Mouse (Mus musculus) forebrain, embryonic 16.5 days (tissue): Measurements from ENCODE around the gene C130074G19Rik. TPM values are rescaled to one million over a fixed set of nuclear protein-coding genes. Genes with fewer than 3 reads are reported as not detected.

ENCODE experiments used
- ATAC-seq: fragments of 200-750 bp; cut with Nextera tagmentation; 2 replicates; pipeline ENCODE4 v1.8.0; 2017; ENCODE audit warnings: mild to moderate bottlenecking, moderate library complexity
- H3K27ac ChIP-seq: fragments of 300-500 bp; sonication (generic); 2 replicates; pipeline ENCODE4 v1.5.1; 2014; ENCODE audit warnings: low read length, control low read depth
- H3K27me3 ChIP-seq: fragments of 300-500 bp; sonication (generic); replicated peaks from 2 replicates; pipeline ENCODE4 v1.6.1; 2014; ENCODE audit warnings: low read length; ENCODE audit not compliant: control insufficient read depth, insufficient read depth
- H3K36me3 ChIP-seq: fragments of 300-500 bp; sonication (generic); 2 replicates; pipeline ENCODE4 v1.6.1; 2014; ENCODE audit not compliant: control insufficient read depth, insufficient read depth
- H3K4me1 ChIP-seq: fragments of 300-500 bp; sonication (generic); replicated peaks from 2 replicates; pipeline ENCODE4 v1.6.1; 2014; ENCODE audit warnings: low read length; ENCODE audit not compliant: control insufficient read depth, insufficient read depth
- H3K4me2 ChIP-seq: fragments of 300-500 bp; sonication (generic); 2 replicates; pipeline ENCODE4 v1.6.1; 2014; ENCODE audit warnings: mild to moderate bottlenecking, low read length, control low read depth
- H3K4me3 ChIP-seq: fragments of 300-500 bp; sonication (generic); replicated peaks from 2 replicates; pipeline ENCODE4 v1.5.1; 2014; ENCODE audit warnings: mild to moderate bottlenecking, low read length, control low read depth
- H3K9ac ChIP-seq: fragments of 300-500 bp; sonication (generic); replicated peaks from 2 replicates; pipeline ENCODE4 v1.6.1; 2014; ENCODE audit warnings: low read depth, low read length, control low read depth
- H3K9me3 ChIP-seq: fragments of 300-500 bp; sonication (generic); 2 replicates; pipeline ENCODE4 v1.6.1; 2016; ENCODE audit warnings: low read length; ENCODE audit not compliant: control insufficient read depth
- WGBS: fragments of 180-500 bp; shearing (Covaris S2); extraction: QIAGEN DNeasy Blood & Tissue Kit; methylation state at CpG from one replicate; pipeline ENCODE4 v1.1.7; 2014; 5-methylcytosine and 5-hydroxymethylcytosine counted together
- polyA plus RNA-seq: library from polyadenylated mRNA; unstranded; fragments of >200 nt; fragmentation: Nextera tagmentation; extraction: Ambion mirVana; gene quantifications from 2 replicates; pipeline ENCODE4 v1.2.1, GENCODE M21; 2015

C130074G19Rik gene
- 0.92 and 1.3 TPM in 2 replicates for polyA plus RNA-seq

DNA sequence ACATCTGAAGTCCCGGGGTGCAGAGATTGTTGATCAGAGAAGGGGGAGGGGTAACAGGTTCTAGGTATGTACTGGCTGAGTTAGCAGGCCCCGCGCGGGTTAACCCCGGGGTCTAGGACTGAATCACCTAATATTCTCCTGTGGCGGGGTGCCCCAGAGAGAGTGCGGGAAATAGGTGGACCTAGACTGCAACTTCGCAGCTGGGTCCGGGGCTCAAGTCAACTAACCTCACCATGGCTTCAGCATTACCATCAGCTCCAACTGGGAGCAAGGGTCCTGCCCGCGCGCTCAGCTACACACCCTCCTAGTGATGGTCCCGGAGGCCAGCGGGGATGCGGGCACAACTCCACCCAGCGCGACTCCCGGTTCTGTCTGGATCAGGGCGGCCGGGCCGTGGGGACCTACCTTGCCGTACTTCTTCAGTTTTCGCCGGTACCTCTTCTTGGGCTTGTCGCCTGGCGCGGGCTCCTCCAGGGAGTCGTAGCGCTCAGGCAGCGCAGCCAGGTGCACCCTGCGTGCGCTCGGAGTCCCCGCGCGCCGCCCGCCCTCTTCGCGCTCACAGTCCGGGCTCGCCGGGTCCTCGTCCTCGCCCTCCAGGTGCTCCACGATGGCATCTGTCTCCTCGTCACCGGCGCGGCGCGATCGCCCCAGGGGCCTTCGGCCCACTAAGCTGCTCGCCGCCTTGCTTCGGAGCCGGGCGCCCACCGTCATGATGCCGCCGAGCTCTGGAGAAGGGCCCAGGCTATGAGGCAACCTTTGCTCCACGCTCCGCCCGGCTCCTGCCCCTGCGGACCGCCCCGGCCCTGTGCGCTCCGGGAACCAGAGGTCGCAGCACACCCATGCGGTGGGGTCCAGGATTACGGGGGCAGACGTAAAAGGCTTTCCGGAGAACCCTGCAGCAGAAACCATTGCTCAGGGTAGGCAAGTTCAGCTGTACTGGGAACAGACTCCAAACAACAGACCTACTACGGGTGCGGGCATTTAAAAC, at the start of gene C130074G19Rik:
C130074G19Rik (minus strand) TSS at position 938 of the 988 bp plus-strand sequence.
- WGBS: 3% methylated on average over 77 of the region's 77 CpGs
- Histone ChIP-seq H3K4me1 (0 out of 2 replicates have a peak, but pooled peaks cover 6% of the 10 kb centered on the region), H3K9ac (peak within 1 kb of the TSS; percentile 54), H3K9me3 (no peaks in the 10 kb centered on the region), H3K4me2 (peak within 1 kb of the TSS; percentile 79), H3K36me3 (no peaks in the 10 kb centered on the region), H3K4me3 (peak within 1 kb of the TSS; percentile 49), H3K27me3 (peaks cover 24% of the 10 kb centered on the region), H3K27ac (no peak within 1 kb of the TSS)
- peak; percentile 79 for ATAC-seq

DNA sequence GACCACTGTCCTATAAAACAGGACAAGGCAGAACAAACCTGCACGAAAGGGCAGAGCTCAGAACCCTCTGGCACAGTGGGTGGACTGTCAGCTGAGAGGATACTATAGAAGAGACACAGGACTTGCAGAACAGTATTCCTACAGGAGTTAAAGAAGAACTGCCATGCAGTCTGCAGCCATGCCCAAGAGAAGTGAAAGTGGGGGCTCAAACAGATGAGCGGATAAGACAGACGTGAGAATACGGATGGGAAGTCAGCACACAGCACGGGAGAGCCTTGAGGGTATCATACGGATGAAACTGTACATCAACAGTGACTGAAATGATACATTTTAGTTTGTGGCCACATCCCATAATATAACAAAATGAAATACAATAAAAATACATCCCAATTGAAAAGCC, 48.1 kb upstream of the C130074G19Rik start:
- Histone ChIP-seq H3K9me3 (no peaks in the 10 kb centered on the region), H3K27ac (no peak overlapping the region), H3K4me2 (no peak overlapping the region), H3K27me3 (no peaks in the 10 kb centered on the region), H3K4me3 (no peak overlapping the region), H3K4me1 (peaks cover 3% of the 10 kb centered on the region; the same call in 1 of the 2 replicates), H3K9ac (no peak overlapping the region), H3K36me3 (peaks cover 9% of the 10 kb centered on the region; the same call in 1 of the 2 replicates)
- no peak for ATAC-seq
- WGBS: 88% methylated on average over 6 of the region's 6 CpGs

DNA sequence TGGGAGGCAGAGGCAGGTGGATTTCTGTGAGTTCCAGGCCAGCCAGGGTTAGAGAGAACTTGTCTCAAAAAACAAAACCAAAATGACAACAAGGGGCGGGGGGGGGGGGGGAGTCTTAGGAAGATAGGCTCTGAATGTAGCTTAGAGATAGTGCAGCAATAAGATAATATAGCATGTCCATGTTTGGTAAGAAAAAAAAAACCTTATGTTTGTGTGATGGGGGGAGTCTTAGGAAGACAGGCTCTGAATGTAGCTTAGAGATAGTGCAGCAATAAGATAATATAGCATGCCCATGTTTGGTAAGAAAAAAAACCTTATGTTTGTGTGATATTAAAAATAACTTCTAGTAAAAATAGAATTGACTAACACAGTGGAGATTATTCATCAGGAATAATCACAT, 45.4 kb upstream of the C130074G19Rik start:
- H3K9me3 ChIP-seq: no peaks in the 10 kb centered on the region
- no peak overlapping the region for H3K4me2 ChIP-seq
- no peaks in the 10 kb centered on the region for H3K27me3 ChIP-seq
- no peaks in the 10 kb centered on the region for H3K4me1 ChIP-seq
- no peak for ATAC-seq
- peaks cover 11% of the 10 kb centered on the region for H3K36me3 ChIP-seq
- no peak overlapping the region for H3K27ac ChIP-seq
- no peak overlapping the region for H3K4me3 ChIP-seq
- no peak overlapping the region for H3K9ac ChIP-seq
- WGBS: 67% methylated on average over 1 of the region's 1 CpGs

DNA sequence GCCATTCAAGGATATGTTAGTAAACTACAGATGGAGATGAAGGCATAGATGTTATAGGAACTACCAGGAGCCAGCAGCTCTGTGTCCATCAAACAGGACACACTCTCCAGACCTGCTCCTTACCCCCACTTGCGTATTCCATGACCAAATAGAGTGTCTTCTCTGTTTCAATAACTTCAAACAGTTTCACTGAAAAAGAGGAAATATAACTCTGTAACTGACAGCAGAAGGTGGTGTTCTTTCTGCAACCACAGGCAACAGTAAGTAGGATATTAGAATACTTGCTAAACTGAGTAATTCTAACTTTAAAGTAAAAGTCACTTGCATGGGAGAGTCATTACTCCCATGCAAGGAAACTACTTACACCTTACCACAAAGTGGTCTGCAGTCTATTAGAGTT, 44.9 kb upstream of the C130074G19Rik start:
- H3K4me1 ChIP-seq: no peaks in the 10 kb centered on the region
- peaks cover 14% of the 10 kb centered on the region for H3K36me3 ChIP-seq
- no peaks in the 10 kb centered on the region for H3K27me3 ChIP-seq
- WGBS: 96% methylated on average over 1 of the region's 1 CpGs
- no peaks in the 10 kb centered on the region for H3K9me3 ChIP-seq
- no peak overlapping the region for H3K4me2 ChIP-seq
- H3K9ac ChIP-seq: no peak overlapping the region
- ATAC-seq: no peak
- no peak overlapping the region for H3K4me3 ChIP-seq
- no peak overlapping the region for H3K27ac ChIP-seq

DNA sequence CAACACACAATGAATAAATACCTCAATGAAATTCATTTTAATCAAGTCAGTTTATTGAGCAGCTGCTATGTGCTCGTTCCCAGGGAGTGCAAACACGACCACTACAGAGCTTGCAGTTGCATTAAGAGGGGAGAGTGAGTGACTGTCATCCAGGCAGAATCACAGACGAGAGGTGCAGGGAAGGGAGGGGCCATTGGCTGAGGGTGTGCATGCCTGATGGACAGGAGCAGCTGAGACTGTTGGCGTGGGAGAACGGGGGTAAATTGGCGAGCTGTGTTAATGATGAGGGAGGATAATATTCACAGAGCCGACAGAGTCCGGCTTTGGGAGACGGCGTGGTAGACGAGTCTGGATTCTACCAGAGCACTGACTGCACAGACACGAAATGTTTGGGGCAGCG, 39.8 kb upstream of the C130074G19Rik start:
- Histone ChIP-seq H3K9ac (no peak overlapping the region), H3K9me3 (no peaks in the 10 kb centered on the region), H3K4me1 (no peaks in the 10 kb centered on the region), H3K36me3 (peaks cover 33% of the 10 kb centered on the region), H3K4me3 (no peak overlapping the region), H3K27ac (no peak overlapping the region), H3K4me2 (no peak overlapping the region), H3K27me3 (no peaks in the 10 kb centered on the region)
- ATAC-seq: peak; percentile 52; the same call in 1 of the 2 replicates
- 64% methylated on average over 13 of the region's 13 CpGs for WGBS

DNA sequence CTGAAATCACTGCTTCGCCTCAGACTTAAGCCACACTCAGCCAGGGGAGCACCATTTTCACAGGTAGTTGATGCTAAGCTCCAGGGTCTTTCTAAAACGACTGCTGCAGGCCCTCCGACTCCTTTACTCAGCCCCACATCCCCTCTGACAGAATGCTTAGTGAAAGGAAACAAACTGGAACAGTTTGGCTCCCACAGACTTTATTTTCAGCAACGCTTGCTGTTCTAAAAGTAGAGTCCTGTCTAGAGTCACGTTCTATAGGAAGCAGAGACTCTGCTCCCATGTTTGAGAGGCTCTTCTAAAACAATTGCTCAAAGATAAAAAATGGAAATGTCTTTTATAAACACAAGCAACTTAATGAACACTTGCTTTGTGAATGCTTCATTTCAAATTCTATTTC, 37.0 kb upstream of the C130074G19Rik start:
- 77% methylated on average over 5 of the region's 5 CpGs for WGBS
- peaks cover 33% of the 10 kb centered on the region for H3K36me3 ChIP-seq
- ATAC-seq: no peak
- H3K27me3 ChIP-seq: no peaks in the 10 kb centered on the region
- no peaks in the 10 kb centered on the region for H3K9me3 ChIP-seq
- no peak overlapping the region for H3K4me3 ChIP-seq
- H3K4me2 ChIP-seq: no peak overlapping the region
- H3K27ac ChIP-seq: no peak overlapping the region
- H3K9ac ChIP-seq: no peak overlapping the region
- no peaks in the 10 kb centered on the region for H3K4me1 ChIP-seq

DNA sequence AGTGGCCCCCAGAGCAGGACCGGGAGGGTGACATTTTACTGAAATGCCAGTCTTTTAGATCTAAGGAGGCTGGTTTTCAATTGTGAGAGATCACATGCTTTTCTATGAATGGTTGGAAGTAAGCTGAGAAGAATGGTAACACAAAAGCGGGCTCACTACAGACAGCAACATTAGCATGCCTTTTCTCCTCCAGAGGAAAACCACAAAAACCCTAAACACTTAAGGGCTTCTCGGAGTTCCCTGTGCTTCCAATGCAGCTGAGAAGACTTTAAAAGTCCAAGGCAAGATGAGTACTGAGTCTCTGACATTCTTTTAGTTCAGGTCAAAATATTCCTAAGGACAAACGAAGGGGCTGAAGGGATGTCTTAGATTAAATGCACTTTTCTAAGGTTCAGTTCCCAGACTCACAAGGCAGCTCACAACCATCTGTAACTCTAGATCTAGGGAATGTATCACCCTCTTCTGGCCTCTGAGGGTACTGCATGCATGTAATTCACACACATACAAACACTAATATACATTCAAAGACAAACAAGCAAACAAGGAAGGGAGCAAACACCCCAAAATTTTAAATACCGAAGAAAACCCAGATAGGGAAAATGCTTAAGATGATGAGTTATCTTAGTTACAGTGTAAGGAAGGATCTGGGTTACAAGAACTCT, 35.3 kb upstream of the C130074G19Rik start:
- WGBS: 66% methylated on average over 5 of the region's 5 CpGs
- H3K4me2 ChIP-seq: no peak overlapping the region

DNA sequence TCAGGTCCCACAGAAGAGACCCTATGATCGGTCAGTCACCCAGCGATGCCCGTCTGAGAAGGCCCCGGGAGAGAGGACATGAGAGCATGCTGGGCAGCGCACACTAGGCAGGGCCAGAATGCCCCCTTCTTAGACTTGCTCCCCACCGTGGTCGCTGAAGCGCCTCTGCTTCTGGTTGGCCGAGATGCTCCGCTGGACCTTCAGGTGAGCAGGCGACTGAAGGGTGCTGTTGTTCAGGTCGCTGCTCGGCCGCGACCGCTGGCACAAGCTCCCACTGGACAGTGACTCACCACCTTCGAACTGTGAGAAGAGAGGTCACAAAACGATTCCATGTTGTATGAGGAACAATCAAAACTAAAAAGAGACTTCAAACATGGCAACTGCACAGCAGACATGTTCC, 29.3 kb upstream of the C130074G19Rik start:
- Histone ChIP-seq H3K36me3 (peaks cover 24% of the 10 kb centered on the region), H3K9me3 (no peaks in the 10 kb centered on the region)

More for the DNA sequence above, 35.3 kb upstream of the C130074G19Rik start:
- Histone ChIP-seq H3K27ac (no peak overlapping the region), H3K36me3 (peaks cover 31% of the 10 kb centered on the region), H3K27me3 (no peaks in the 10 kb centered on the region), H3K4me1 (no peaks in the 10 kb centered on the region), H3K9me3 (no peaks in the 10 kb centered on the region), H3K4me3 (no peak overlapping the region), H3K9ac (no peak overlapping the region)
- no peak for ATAC-seq

DNA sequence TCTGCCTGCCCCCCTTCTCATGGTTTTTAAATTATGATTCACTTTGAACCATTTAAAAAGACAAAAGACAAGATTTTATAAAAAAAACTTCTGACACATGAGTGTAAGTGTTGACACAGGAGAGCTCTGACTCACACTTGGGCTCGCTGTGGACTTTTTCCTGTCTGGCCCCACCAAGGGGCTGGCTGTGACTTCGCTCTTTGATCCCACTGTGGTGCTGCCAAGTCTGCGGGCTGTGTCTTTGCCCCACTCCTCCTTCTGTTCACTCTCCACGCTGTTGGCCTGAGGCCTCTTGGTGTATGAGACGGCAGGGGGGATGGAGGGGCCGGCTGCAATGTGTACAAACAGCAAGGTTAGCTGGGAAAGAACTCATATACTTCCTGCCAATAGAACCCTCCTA, 28.8 kb upstream of the C130074G19Rik start:
- peak; percentile 29; the same call in 1 of the 2 replicates for ATAC-seq
- H3K27ac ChIP-seq: no peak overlapping the region
- WGBS: 76% methylated on average over 6 of the region's 6 CpGs
- peaks cover 6% of the 10 kb centered on the region for H3K4me1 ChIP-seq
- H3K4me3 ChIP-seq: no peak overlapping the region
- no peak overlapping the region for H3K9ac ChIP-seq
- H3K36me3 ChIP-seq: peaks cover 24% of the 10 kb centered on the region
- H3K27me3 ChIP-seq: no peaks in the 10 kb centered on the region
- no peak overlapping the region for H3K4me2 ChIP-seq
- H3K9me3 ChIP-seq: no peaks in the 10 kb centered on the region

More for the DNA sequence above, 29.3 kb upstream of the C130074G19Rik start:
- no peak for ATAC-seq
- Histone ChIP-seq H3K4me2 (no peak overlapping the region), H3K4me3 (no peak overlapping the region), H3K27ac (no peak overlapping the region), H3K4me1 (0 out of 2 replicates have a peak, but pooled peaks cover 4% of the 10 kb centered on the region), H3K9ac (no peak overlapping the region), H3K27me3 (no peaks in the 10 kb centered on the region)
- WGBS: 92% methylated on average over 18 of the region's 18 CpGs
